Mouse (Mus musculus): ENCODE data around the gene Irf2bp2.

- no peak for TF ChIP-seq CTCF (IDR thresholded peaks at IDR 0.05; ENCODE audit: insufficient read depth, low read length)
- TF ChIP-seq POLR2A (IDR thresholded peaks at IDR 0.05; ENCODE audit: borderline replicate concordance, extremely low read depth, low read depth, low read length) = no peak
Observed at GRCm38 (mm10) chr8:126571065-126571660, 22.6 kb downstream of the Irf2bp2 start.
